Mouse (Mus musculus) yolk sac, embryonic 10.5 days (tissue): ENCODE data around the gene Rsc1a1.

Source experiments
- DNase-seq: peaks from one replicate; pipeline ENCODE4 v3.0.0-alpha.2; 2017; ENCODE audit warnings: low spot score

Gene Rsc1a1

DNA sequence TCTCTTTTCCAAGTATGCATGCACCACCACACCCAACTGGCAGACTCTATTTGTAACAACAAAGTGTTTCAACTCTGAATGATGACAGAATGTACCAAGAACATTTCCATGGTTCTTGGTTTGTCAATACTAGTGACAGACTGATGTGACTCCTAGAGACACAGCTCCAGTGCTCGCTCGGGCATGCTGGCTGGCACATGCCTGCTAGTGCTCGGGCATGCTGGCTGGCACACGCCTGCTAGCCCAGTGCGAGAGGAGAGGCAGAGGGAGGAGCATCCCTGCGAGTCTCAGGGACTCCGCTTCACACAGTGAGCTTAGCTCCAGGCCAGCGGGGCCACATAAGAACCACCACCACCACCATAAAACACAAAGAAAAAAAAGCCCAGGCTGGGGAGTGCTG is 9.3 kb upstream of the Rsc1a1 start:
- no peak for DNase-seq

DNA sequence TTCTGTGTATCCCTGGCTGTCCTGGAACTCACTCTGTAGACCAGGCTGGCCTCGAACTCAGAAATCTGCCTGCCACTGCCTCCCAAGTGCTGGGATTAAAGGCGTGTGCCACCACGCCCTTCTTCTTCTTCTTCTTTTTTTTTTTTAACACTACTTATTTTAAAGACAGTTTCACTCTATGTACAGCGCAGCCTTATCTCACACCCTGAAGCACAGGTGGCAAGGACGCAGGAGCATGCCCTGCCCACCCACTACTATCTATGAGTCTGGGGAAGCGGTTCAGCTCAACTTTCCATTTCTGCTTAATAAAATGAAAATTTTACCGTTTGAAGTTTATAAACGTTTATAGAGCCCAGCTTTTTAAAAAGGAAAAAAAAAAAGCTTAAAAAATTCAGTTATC is 3.1 kb upstream of the Rsc1a1 start:
- no peak for DNase-seq

DNA sequence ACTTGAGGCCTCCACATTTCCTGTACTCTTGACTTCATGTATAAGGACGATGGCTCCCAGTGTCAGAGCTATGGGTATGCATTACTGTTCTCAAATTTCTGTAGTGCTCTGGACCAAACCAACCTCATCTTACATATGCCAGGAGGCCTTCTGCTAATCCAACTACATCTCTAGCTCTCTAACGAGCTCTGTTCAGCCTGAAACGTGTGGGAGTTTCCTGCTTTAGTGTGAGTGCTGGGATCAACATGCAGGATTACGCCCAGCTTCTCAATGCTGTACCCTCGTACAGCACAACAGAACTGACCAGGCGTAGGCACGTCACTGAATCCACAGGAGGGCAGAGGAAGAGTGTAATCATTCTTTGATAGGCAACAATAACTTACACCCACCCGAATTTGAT is 1.1 kb upstream of the Rsc1a1 start:
- no peak for DNase-seq

DNA sequence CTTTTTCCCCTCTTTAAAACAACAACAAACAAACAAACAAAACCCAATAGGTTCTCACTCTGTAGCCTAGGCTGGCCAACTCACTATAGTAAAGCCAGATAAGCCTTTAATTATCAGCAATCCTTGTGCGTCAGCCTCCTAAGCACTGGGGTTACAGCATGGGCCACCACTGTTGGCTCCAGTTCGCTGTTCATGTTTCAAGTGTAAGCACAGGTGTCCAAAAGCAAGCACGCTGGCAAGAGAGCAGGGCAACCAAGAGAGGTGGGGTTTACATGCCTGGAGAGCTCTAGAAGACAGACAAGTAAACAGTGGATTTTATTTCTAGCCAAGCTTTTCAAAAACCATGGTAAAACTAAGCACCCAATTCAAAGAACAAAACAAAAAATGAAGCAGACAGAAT is 694 bp upstream of the Rsc1a1 start:
- DNase-seq = no peak

DNA sequence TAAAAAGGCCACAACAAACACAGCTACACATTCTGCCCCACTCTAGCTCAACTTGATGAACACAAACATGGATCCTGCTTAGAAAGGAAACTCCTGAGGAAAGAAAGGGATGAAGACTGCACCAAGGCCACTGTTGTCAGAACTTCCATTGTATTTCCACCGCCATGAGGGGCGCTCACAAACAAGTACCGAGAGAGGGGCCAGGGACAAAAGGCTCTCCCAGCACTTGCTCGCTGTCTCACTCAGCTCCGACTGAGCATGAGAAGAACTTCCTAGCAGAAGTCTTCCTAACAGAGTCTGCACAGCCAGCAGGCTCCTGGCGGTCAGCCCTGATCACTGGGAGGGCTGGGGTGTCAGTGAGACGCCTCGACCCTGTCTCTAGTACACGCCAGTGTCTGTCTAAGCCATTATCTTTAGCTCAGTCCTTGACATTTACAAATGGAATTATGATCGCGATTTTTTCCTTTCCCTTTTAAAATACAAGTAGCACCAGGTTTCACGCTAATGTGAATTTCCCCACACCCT is 2.6 kb downstream of the Rsc1a1 start:
- no peak for DNase-seq

DNA sequence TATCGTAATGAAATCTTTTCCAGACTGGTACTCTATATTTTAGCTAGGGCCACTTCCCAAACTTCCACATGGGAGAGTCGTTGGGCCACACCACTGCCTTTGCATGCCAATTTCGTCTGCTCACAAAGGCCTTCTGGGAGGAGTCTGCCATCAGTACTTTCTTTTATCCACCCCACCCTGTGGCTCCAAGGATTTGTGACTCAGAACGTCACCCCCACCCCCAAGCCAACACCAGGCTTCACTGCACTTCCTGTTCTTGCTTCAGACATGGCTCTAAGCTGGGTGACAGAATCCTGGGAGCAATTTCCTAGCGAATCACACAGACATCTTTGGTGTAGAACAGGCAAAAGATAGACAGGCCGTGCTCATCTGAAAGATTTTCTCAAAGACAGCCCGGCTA is 3.6 kb downstream of the Rsc1a1 start:
- DNase-seq = no peak

DNA sequence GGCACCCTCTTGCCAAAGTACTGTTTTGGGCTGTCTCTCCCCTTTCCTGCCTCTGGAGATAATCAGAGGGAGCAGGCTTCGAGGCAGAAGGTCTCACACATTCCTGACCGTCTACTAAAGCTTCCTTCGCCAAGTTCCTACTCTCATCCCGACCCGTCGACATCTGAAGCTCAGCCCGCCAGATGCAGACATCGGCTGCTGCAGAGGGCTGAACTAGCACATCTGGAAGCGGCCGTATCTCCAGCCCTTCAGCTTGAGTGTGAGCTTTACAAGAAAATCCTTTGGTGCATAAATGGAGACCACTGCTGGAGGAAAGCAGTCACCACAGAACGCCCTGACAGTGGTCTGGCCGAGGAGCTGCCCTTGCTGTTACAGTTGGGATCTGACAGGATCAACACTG is 4.5 kb downstream of the Rsc1a1 start:
- no peak for DNase-seq

DNA sequence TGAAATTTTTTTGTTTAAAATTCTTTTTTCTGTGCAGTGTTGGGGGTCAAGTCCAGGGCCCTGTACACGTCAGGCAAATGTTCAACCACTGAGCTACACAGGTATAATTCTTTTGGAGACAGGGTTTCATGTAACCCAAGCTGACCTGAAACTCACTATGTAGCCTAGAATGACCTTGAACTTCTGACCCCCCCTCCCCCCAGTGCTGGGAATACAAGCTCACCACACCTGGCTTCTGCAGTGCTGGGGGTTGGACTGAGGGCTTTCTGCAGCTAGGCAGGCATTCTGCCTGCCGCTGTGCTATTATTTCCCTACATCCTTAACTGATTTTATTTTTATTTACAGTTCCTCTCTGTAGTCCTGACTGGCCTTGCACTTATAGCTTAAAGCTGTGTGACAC is 6.4 kb downstream of the Rsc1a1 start:
- DNase-seq = no peak

DNA sequence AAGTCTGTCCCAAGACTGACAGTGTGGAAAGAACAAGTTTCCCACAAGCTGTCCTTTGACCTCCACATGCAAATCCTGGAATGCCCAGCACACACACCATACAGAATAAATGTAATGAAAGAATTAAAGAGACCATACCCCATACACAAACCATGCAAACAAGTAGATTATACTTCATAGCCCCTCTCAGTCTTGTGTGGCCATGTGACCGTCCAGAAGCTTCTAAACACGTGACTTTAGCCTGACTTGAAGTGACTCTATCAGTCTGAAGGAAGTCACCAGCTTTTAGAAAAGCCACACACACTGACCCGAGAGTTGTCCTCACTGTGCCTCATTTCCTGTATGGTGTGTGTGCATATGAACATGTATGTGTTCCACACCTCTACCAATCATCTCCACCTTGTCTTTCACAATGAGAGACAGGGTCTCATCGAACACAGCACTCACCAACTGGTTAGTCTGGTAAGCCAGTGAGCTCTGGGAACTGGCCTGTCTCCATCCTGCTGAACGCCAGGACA is 8.9 kb downstream of the Rsc1a1 start:
- DNase-seq = no peak

DNA sequence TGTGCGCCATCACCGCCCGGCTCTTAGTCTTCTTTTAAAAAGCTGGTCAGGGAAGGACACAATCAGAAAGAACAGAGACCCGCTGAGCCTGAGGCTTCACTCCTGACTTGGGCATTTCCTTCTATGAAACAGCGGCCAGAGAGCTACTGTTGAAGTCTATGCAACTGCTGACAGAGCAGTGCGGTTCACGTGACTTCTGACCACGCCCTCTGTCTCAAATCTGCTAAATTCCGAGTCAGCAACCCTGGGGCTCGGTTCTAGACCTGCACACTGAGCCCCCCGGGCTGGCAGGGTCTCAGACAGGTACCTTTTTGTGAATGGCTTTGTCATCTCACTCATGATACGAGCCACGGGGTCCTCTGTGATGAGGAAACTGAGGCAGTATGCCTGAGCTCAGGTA is 13.1 kb downstream of the Rsc1a1 start:
- peak; percentile 4 for DNase-seq

DNA sequence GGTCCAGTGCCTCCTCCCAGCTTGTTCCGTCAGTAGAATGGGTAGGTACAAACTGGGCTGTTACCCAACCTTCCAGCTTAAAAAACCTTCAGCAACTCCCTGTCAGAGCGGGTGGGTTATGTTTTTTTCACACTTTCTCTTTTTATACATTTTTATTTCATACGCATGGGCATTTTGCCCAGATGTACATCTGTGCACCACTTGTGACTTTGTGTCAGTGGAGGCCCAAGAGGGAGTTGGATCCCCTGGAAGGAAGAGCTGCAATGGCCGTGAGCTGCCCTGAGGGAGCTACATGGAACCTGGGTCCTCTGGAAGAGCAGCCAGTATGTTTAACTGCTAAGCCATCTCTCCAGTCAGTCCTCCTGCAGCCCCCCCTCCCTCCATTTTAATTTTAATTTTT is 14.0 kb downstream of the Rsc1a1 start:
- no peak for DNase-seq

DNA sequence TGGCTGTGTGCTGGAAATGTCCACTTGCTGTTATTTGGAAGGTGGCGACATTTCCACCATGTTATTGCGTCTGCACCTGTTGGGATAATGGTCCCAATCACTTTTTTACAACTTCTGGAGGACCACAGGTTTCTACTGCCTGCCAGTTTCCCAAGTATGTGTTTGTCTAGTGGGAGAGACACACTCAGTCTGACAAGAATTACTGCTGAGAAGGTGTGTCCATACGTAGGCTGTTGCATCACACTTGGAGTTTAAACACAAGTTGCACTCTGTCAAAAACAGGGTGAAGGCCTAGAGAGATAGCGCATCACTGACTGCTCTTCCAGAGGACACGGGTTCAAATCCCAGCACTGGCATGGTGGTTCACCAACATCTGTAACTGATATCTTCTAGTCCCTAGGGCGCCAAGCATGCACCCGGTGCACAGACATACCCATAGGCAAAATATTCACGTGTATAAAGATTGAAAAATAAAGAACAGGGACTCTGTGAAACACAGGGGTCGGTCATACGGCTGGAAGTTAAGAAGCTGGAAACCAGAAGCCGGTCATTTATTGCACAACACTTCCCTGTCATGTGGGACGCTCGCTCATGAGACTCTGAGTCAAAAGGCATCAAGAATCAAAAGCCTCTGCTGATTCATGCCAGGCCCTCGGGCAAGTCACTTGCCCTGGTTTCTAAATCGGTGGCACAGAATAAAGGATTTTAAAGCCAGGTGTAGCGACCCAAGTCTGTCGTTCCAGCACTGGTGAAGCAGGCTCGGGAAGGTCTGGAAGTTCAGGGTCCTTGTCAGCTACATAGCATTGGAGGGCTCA is 15.3 kb downstream of the Rsc1a1 start:
- DNase-seq = no peak

DNA sequence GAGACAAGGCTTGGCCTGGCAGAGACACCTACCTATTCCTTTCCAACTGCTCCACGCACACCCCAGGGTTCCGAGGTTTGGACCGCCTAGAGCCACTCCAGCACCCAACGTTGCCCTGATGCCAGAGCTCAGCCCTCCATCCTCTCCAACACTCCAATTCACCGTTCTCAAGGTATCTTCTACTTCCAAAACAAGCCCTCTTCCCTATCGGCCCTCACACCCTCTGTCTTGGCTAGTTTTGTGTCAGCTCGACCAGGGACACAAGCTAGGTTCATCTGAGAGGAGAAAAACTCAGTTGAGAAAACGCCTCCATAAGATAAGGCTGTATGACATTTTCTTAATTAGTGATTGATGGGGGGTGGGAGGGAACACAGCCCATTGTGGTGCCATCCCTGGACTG is 20.6 kb downstream of the Rsc1a1 start, which contains the start of gene Plekhm2:
Plekhm2 (minus strand) TSS at position 101 of the 400 bp plus-strand sequence.
- no peak for DNase-seq

DNA sequence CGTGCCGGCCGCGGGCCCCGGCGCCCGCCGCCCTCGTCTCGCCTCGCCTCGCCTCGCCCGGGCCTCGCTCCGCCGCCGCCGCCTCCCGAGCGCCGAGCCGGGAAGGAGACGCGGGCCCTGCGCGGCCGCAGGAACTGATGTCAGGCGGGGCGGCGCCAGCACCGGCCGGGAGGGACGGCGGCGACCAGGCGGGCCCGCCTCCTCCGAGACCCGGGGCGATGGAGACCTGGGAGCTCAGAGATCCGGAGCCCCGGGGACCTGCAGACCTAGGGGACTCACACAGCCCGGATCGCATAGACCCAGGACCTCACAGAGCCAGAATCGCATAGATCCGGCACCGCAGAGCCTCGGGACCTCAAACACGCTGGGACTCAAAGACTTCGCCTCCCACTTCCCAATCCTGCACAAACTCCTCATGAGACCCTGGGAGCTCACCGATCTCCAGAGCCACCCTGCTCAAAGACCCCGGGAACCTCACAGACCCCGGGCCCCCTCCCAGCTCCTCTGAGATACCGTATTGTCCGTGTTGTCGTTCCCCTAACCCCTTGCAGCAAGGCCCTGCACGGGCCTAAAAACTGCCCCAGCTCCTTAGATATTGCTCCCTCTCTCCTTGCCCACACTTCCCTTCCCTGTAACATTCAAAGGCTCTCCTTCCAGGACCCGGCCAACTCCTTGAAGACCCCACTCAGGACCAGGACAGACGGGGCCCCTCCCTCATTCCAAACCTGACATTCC is 21.2 kb downstream of the Rsc1a1 start:
- peak; percentile 61 for DNase-seq

DNA sequence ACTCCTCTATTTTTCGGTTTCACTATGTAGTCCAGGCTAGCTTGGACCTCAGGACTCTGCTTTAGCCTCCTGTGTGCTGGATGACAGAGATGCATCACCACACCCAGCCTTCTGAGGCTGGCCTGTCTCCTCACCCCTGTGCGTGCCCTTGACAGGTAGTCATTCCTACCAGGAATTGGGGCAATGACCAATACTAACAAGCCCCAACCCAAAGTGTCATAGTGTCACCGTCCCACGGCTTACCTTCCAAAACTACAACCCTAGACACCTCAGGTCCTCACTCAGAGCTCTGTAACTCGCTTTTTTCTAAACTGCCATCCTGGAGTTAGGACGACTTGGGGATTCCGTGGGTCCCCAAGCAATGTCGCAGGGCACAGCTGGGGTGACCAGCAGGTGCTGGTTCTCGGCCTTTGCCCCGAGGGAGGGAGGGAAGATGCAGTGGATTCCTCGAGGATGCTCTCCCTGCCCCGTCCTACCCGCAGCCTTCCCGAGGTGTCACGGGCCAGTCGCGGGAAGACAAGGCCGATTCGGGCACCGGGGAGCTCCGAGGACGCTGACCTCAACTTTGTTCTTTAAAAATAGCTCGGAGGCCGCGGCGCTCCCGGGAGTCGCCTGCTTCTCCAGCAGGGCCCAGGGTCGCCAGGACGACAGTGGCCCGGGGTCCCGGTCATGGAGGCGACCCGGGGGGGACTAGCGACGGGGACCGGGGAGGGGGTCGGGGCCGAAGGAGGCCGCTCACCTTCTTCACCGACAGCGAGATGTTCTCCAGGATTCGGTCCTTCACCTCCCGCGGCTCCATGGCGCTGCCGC is 22.1 kb downstream of the Rsc1a1 start:
- DNase-seq = no peak

DNA sequence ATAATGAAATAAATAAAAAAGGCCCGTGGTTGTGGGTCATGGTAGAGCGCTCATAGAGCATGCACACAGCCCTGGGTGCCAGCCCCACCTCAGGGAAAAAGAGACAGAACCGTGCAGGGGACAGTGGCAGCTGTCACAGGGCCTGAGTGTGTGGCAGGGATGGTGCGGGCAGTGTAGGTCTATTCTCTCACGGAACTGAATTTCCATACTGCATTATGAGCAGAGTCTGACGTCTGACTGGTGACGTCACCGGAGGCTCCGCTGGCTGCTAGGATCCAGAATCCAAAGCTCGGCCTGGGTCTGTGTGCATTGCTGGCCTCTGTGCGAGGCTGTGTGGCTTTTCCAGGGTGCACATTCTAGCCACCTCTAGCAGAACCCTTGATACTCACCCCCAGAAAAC is 24.5 kb downstream of the Rsc1a1 start:
- no peak for DNase-seq

DNA sequence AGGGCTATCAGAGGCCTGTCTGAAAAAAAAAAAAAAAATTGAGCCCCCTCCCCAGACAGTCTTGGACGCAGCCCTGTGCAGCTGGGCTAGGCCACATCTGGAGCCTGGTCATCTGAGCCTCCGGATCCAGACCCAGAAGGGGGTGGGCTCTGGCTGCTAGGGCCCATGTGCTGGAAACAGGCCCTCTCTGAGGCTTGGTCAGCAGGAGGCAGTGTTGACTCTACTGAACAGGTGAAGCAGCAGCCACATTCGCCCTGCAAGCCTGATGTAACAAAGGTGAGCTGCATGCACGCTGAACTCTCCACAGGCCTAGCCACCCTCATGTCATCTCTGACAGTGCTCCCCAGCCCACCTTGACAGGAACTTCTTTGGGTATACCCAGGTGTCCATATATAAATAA is 25.7 kb downstream of the Rsc1a1 start:
- no peak for DNase-seq

DNA sequence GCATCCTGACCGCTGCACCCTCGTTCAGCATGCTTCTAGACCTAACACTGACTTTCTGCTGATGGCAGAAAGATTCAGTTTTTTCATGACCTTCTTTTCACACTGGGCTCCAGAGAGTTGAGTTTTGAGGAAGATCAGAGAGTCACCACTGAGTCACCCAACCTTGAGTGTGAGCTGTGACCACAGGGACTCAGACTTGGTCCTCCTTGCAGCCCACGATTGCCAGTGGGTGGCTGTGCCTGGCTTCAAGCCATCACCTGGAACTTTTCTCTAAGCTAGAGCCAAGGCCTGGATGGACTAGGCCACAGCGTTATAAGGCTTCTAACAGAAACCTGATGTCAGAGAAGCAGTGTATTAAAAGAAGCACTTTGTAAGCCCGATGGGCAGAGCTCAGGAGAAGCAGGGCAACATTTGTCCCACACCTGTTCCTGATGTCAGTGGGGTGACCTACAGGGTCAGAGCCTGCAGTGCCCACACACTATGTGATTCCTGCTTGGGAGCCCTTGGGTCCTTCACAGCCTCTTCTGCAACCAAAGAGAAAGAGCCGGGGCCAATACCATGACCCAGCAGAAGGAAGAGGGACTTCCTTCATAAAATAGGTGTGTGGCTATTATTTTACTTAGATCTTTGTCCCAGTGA is 26.4 kb downstream of the Rsc1a1 start:
- DNase-seq = no peak

DNA sequence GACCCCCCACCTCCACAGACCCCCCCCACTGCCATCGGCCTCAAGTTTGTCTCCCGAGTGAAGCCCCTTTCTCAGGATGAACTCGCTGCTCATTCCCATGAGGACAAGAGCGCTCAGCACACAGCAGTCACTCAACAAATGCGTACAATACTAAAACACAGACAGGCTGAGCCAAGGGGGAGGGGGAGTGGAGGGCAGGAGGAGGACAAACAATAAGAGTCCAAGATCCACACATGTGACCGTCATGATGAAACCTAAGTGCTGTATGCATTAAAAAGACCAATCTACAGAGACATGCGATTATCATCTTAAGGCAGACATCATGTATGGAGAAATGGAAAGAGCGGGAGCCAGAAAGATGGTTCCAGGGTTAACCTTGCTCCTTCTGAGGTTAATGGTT is 28.5 kb downstream of the Rsc1a1 start:
- DNase-seq = peak; percentile 58

DNA sequence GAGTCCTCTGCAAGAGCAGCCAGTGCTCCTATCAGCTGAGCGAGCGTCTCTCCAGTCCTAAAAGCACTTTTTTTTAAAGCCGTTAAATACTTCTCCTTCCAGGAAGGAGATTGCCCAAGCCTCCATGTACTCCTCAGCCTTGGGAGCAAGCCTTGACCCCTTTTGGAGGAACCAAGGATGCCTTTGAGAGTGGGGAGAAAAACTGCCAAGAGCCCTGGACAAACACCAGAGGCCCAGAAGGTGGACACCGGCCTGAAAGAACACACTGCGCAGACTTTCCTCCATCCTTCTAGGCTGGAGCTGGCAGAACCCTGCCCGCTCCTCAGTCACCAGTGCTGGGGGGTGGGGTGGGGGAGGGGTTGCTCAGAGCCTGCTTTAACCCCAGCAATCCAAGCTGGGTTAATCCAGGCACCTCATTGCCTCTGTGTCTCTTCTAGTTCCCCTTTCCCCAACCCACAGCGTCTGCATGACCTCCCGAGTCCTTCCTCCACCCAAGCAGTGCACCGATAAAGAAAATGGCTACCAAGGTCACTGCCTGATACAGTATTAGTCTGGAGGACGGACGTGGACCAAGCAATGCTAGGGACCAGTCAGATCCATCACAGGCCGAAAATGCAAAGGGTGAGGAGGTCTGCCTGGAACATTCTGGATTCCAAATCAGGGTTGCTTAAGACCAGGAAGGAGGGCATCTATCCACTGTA is 29.3 kb downstream of the Rsc1a1 start:
- no peak for DNase-seq

DNA sequence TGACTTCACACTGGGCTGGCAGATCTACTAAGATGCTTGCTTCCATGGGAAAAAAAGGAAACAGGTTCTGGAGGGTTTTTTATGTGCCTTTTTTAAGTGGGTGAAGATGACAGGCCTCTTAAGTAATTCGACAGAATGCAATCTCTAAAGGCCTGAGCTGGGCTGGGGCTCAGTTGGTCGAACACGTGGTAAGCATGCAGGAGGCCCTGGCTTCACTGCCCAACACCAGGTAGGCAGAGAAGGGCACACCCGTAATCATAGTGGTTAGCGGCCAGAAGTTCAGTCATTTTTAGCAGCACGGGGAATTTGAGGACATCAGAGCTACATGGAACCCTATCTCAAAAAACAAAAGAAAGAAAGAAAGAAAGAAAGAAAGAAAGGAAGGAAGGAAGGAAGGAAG is 30.9 kb downstream of the Rsc1a1 start:
- no peak for DNase-seq
